Mouse (Mus musculus): ENCODE measurements around the gene Arrb2. TPM values are rescaled to one million over a fixed set of nuclear protein-coding genes. Genes with fewer than 3 reads are reported as not detected.
A peak's percentile ranks its signal among the peaks of the same experiment; 100 is the strongest.

The Arrb2 gene
- polyA plus RNA-seq, 1 experiment from 2014 or later: 54.5 TPM

DNA sequence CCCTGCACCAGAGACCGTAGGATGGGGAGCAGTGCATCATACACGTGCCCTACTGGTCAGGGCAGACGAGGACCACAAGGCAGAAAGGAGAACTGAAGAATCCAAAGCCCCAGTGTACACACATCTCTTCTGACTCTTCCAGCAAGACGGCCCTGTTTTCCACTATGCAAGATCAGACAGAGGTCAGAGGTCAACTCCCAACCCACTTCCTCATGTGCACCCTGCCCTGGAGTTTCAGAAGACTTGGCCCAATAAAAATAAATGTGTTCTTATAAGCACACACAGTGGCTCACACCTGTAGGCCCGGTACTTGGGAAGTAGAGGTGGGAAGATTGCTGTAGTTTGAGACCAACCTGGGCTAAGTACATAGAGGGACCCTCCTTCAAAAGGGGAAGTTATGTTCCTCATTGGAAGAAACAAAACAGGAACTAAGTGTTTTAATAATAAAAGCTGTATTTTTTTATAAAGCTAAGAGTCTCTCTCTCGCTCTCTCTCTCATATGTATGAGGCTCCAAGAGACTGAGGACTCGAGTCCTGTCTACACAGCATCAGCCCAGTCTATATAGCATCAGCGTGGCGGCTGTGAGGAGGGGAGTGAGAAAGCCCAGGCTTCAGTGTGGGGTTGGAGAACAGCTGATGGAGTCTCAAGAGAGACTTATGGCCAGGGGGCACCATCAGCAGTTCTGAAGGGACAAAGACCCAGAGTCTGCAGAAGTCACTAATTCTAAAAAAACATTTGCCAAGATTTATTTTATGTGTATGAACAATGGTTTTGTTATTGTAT lies 21.0 kb downstream of the Arrb2 start:
- H3K4me3 ChIP-seq (ENCODE audit: low read depth, low read length): no peak overlapping the region
- no peaks in the 10 kb centered on the region for H3K27me3 ChIP-seq (ENCODE audit: control insufficient read depth, insufficient read depth, low read length)
- 89% methylated on average over 9 of the region's 9 CpGs for WGBS
- H3K9me3 ChIP-seq (ENCODE audit: control insufficient read depth, low read length): no peaks in the 10 kb centered on the region
- no peak overlapping the region for H3K27ac ChIP-seq (ENCODE audit: low read depth, low read length)
- no peak overlapping the region for H3K9ac ChIP-seq (replicated peaks; ENCODE audit: low read depth, low read length)
- ATAC-seq (ENCODE audit: low read depth): no peak
- H3K4me2 ChIP-seq (ENCODE audit: low read depth, low read length): no peak overlapping the region
- peaks cover 10% of the 10 kb centered on the region; the same call in 1 of the 2 replicates for H3K4me1 ChIP-seq (ENCODE audit: control insufficient read depth, insufficient read depth, low read length)
- H3K36me3 ChIP-seq (ENCODE audit: control insufficient read depth, insufficient read depth, low read length): 0 out of 2 replicates have a peak, but pooled peaks cover 5% of the 10 kb centered on the region

- peaks cover 19% of the 10 kb centered on the region for H3K27me3 ChIP-seq (ENCODE audit: control insufficient read depth, insufficient read depth, low read length)
- 17% methylated on average over 32 of the region's 32 CpGs for WGBS
- peak within 1 kb of the TSS; percentile 30 for H3K4me3 ChIP-seq (ENCODE audit: low read depth, low read length)
- H3K36me3 ChIP-seq (ENCODE audit: control insufficient read depth, insufficient read depth, low read length): 0 out of 2 replicates have a peak, but pooled peaks cover 5% of the 10 kb centered on the region
- peak within 1 kb of the TSS; percentile 61 for H3K4me2 ChIP-seq (ENCODE audit: low read depth, low read length)
- peak within 1 kb of the TSS; percentile 41; the same call in 1 of the 2 replicates for H3K9ac ChIP-seq (replicated peaks; ENCODE audit: low read depth, low read length)
- H3K4me1 ChIP-seq (ENCODE audit: control insufficient read depth, insufficient read depth, low read length): no peaks in the 10 kb centered on the region; the same call in 1 of the 2 replicates
- ATAC-seq (ENCODE audit: low read depth): no peak
- no peak within 1 kb of the TSS for H3K27ac ChIP-seq (ENCODE audit: low read depth, low read length)
- no peaks in the 10 kb centered on the region for H3K9me3 ChIP-seq (ENCODE audit: control insufficient read depth, low read length)
Measured at GRCm38 (mm10) chr11:70458688-70459600, 26.5 kb downstream of the Arrb2 start, which contains the start of gene Zmynd15. Gene Zmynd15 (plus strand): TSS chr11:70459433.

- Histone ChIP-seq H3K27ac (ENCODE audit: low read depth, low read length) (no peak within 1 kb of the TSS), H3K27me3 (ENCODE audit: control insufficient read depth, insufficient read depth, low read length) (peaks cover 19% of the 10 kb centered on the region), H3K9ac (replicated peaks; ENCODE audit: low read depth, low read length) (peak within 1 kb of the TSS; percentile 41; the same call in 1 of the 2 replicates), H3K4me2 (ENCODE audit: low read depth, low read length) (peak within 1 kb of the TSS; percentile 61), H3K36me3 (ENCODE audit: control insufficient read depth, insufficient read depth, low read length) (0 out of 2 replicates have a peak, but pooled peaks cover 5% of the 10 kb centered on the region), H3K4me1 (ENCODE audit: control insufficient read depth, insufficient read depth, low read length) (no peaks in the 10 kb centered on the region; the same call in 1 of the 2 replicates), H3K4me3 (ENCODE audit: low read depth, low read length) (peak within 1 kb of the TSS; percentile 30), H3K9me3 (ENCODE audit: control insufficient read depth, low read length) (no peaks in the 10 kb centered on the region)
- 4% methylated on average over 30 of the region's 30 CpGs for WGBS
- ATAC-seq (ENCODE audit: low read depth): no peak
Measured at GRCm38 (mm10) chr11:70459601-70460101, 27.2 kb downstream of the Arrb2 start, which contains the start of gene Cxcl16. Gene Cxcl16 (minus strand): TSS chr11:70459984.

DNA sequence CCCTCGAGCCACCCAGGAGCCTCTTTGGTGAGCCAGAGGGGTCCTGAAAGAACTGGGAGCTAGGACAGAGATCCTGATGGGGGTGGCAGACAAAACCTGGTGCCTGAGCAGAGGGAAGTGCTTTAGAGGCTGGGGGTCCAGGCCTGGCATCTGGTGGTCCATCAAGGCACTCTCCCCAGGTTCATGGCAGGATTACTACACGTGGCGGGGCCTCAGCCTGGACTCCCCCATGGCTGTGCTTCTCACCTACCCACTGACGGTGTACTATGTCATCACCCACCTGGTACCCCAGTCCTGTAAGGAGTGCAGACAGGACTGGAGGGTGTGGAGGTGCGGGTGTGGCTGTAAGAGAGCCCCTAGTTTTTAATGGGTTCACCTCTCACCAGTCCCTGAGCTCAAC lies 31.5 kb downstream of the Arrb2 start:
- H3K36me3 ChIP-seq (ENCODE audit: control insufficient read depth, insufficient read depth, low read length): no peaks in the 10 kb centered on the region
- H3K9ac ChIP-seq (replicated peaks; ENCODE audit: low read depth, low read length): no peak overlapping the region
- ATAC-seq (ENCODE audit: low read depth): no peak
- H3K27me3 ChIP-seq (ENCODE audit: control insufficient read depth, insufficient read depth, low read length): peaks cover 19% of the 10 kb centered on the region
- no peak overlapping the region for H3K4me2 ChIP-seq (ENCODE audit: low read depth, low read length)
- no peak overlapping the region for H3K27ac ChIP-seq (ENCODE audit: low read depth, low read length)
- H3K4me3 ChIP-seq (ENCODE audit: low read depth, low read length): no peak overlapping the region
- 80% methylated on average over 5 of the region's 5 CpGs for WGBS
- no peaks in the 10 kb centered on the region for H3K9me3 ChIP-seq (ENCODE audit: control insufficient read depth, low read length)
- H3K4me1 ChIP-seq (ENCODE audit: control insufficient read depth, insufficient read depth, low read length): peaks cover 5% of the 10 kb centered on the region; the same call in 1 of the 2 replicates

- Histone ChIP-seq H3K9ac (replicated peaks; ENCODE audit: low read depth, low read length) (no peak overlapping the region), H3K36me3 (ENCODE audit: control insufficient read depth, insufficient read depth, low read length) (no peaks in the 10 kb centered on the region), H3K27me3 (ENCODE audit: control insufficient read depth, insufficient read depth, low read length) (peaks cover 9% of the 10 kb centered on the region), H3K9me3 (ENCODE audit: control insufficient read depth, low read length) (no peaks in the 10 kb centered on the region), H3K4me2 (ENCODE audit: low read depth, low read length) (peak overlapping the region; percentile 21; the same call in 1 of the 2 replicates), H3K27ac (ENCODE audit: low read depth, low read length) (no peak overlapping the region), H3K4me1 (ENCODE audit: control insufficient read depth, insufficient read depth, low read length) (0 out of 2 replicates have a peak, but pooled peaks cover 5% of the 10 kb centered on the region), H3K4me3 (ENCODE audit: low read depth, low read length) (no peak overlapping the region)
- no peak for ATAC-seq (ENCODE audit: low read depth)
- WGBS: 33% methylated on average over 16 of the region's 16 CpGs
Measured at GRCm38 (mm10) chr11:70465211-70465610, 32.8 kb downstream of the Arrb2 start.

DNA sequence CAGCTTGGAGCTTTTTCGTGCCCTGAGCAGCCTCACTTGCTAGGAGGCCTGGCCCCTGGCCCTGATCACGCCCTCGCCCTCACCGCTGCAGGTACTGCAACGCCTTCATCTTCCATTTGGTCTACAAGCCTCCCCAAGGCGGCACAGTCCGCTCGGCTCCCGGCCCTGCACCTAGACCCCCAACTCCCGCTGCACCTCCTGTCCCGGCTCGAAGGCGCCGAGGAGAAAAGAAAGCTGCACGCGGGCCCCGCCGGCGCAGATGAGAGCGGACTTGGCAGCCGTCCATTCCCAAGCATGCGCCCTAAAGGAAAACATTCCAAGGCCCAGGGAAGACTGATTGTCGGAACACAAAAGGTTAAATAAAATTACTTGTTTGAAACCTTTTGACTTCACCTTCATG lies 33.4 kb downstream of the Arrb2 start:
- 19% methylated on average over 23 of the region's 23 CpGs for WGBS
- Histone ChIP-seq H3K4me3 (ENCODE audit: low read depth, low read length) (no peak overlapping the region), H3K4me1 (ENCODE audit: control insufficient read depth, insufficient read depth, low read length) (0 out of 2 replicates have a peak, but pooled peaks cover 5% of the 10 kb centered on the region), H3K9me3 (ENCODE audit: control insufficient read depth, low read length) (no peaks in the 10 kb centered on the region), H3K9ac (replicated peaks; ENCODE audit: low read depth, low read length) (no peak overlapping the region), H3K4me2 (ENCODE audit: low read depth, low read length) (peak overlapping the region; percentile 21), H3K36me3 (ENCODE audit: control insufficient read depth, insufficient read depth, low read length) (no peaks in the 10 kb centered on the region), H3K27ac (ENCODE audit: low read depth, low read length) (no peak overlapping the region), H3K27me3 (ENCODE audit: control insufficient read depth, insufficient read depth, low read length) (peaks cover 4% of the 10 kb centered on the region)
- ATAC-seq (ENCODE audit: low read depth): no peak

- no peaks in the 10 kb centered on the region for H3K36me3 ChIP-seq (ENCODE audit: control insufficient read depth, insufficient read depth, low read length)
- no peak overlapping the region for H3K9ac ChIP-seq (replicated peaks; ENCODE audit: low read depth, low read length)
- no peak overlapping the region for H3K27ac ChIP-seq (ENCODE audit: low read depth, low read length)
- no peak overlapping the region for H3K4me3 ChIP-seq (ENCODE audit: low read depth, low read length)
- no peak for ATAC-seq (ENCODE audit: low read depth)
- H3K4me2 ChIP-seq (ENCODE audit: low read depth, low read length): no peak overlapping the region
- peaks cover 2% of the 10 kb centered on the region for H3K27me3 ChIP-seq (ENCODE audit: control insufficient read depth, insufficient read depth, low read length)
- 0 out of 2 replicates have a peak, but pooled peaks cover 5% of the 10 kb centered on the region for H3K4me1 ChIP-seq (ENCODE audit: control insufficient read depth, insufficient read depth, low read length)
- WGBS: 89% methylated on average over 5 of the region's 5 CpGs
- H3K9me3 ChIP-seq (ENCODE audit: control insufficient read depth, low read length): no peaks in the 10 kb centered on the region
Measured at GRCm38 (mm10) chr11:70467902-70468619, 35.6 kb downstream of the Arrb2 start.

GRCm38 (mm10) chr11:70469764-70470163 lies 37.3 kb downstream of the Arrb2 start:
- WGBS: 89% methylated on average over 3 of the region's 3 CpGs
- H3K27me3 ChIP-seq (ENCODE audit: control insufficient read depth, insufficient read depth, low read length): no peaks in the 10 kb centered on the region; the same call in 1 of the 2 replicates
- H3K36me3 ChIP-seq (ENCODE audit: control insufficient read depth, insufficient read depth, low read length): no peaks in the 10 kb centered on the region
- no peak overlapping the region for H3K4me2 ChIP-seq (ENCODE audit: low read depth, low read length)
- no peak for ATAC-seq (ENCODE audit: low read depth)
- H3K4me3 ChIP-seq (ENCODE audit: low read depth, low read length): no peak overlapping the region
- H3K9me3 ChIP-seq (ENCODE audit: control insufficient read depth, low read length): no peaks in the 10 kb centered on the region
- 0 out of 2 replicates have a peak, but pooled peaks cover 5% of the 10 kb centered on the region for H3K4me1 ChIP-seq (ENCODE audit: control insufficient read depth, insufficient read depth, low read length)
- no peak overlapping the region for H3K27ac ChIP-seq (ENCODE audit: low read depth, low read length)
- H3K9ac ChIP-seq (replicated peaks; ENCODE audit: low read depth, low read length): no peak overlapping the region
